Mouse (Mus musculus): Measurements from ENCODE around the gene Nostrin. TPM values are rescaled to one million over a fixed set of nuclear protein-coding genes. Genes with fewer than 3 reads are reported as not detected.

The Nostrin gene
- polyA plus RNA-seq, 1 experiment from 2014 or later, result 2.8 TPM

DNA sequence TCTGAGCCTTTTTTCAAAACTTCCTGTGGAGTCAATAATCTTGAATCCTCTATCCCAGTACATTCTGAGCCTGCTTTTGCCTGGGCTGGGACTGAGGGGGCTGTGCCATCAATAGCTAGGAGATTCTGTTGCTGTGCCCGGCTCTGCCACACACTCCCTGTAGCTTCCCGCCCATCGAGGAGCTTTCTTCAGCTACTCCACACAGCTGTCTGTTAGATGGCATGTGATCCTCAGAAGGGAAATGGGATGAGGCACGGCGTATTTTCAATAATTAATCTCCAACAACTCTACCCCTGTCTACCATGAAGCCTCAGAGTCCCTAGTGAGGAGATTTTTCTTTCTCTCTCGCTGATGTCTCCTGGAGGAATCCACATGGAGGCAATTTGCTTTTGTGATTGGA is 93.0 kb downstream of the Nostrin start:
- no peak overlapping the region for H3K4me2 ChIP-seq
- no peaks in the 10 kb centered on the region for H3K9me3 ChIP-seq (replicated peaks)
- no peaks in the 10 kb centered on the region for H3K36me3 ChIP-seq
- no peak overlapping the region for H3K9ac ChIP-seq
- WGBS, result 83% methylated on average over 6 of the region's 6 CpGs
- H3K4me1 ChIP-seq (replicated peaks), result 0 out of 2 replicates have a peak, but pooled peaks cover 3% of the 10 kb centered on the region
- H3K4me3 ChIP-seq, result no peak overlapping the region
- no peak for ATAC-seq (ENCODE audit: insufficient number of reproducible peaks, low FRiP score)
- H3K27ac ChIP-seq (ENCODE audit: poor library complexity, severe bottlenecking), result no peak overlapping the region
- no peaks in the 10 kb centered on the region for H3K27me3 ChIP-seq (replicated peaks)

DNA sequence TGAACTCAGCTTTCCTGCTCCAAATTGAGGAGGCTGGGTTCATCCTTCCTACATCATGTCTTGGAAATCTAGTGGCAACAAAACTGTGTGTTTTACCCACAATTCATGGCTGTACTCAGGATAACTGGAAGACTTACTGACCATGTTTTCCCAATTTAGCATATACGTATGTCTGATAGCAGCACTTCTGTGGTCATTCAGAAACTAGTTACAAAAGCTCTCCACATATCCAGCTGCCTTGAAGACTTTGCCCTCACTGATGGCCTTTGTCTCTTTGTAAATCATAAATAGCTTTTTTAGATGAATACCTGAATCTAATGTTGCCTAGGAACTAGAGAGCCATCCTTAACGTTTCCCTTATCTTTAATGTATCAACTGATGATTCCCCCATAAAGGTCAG is 94.5 kb downstream of the Nostrin start:
- Histone ChIP-seq H3K9me3 (replicated peaks) (no peaks in the 10 kb centered on the region), H3K4me2 (no peak overlapping the region), H3K27ac (ENCODE audit: poor library complexity, severe bottlenecking) (no peak overlapping the region), H3K4me3 (no peak overlapping the region), H3K9ac (no peak overlapping the region), H3K4me1 (replicated peaks) (0 out of 2 replicates have a peak, but pooled peaks cover 3% of the 10 kb centered on the region), H3K27me3 (replicated peaks) (no peaks in the 10 kb centered on the region), H3K36me3 (no peaks in the 10 kb centered on the region)
- WGBS, result 76% methylated on average over 2 of the region's 2 CpGs
- ATAC-seq (ENCODE audit: insufficient number of reproducible peaks, low FRiP score), result no peak

DNA sequence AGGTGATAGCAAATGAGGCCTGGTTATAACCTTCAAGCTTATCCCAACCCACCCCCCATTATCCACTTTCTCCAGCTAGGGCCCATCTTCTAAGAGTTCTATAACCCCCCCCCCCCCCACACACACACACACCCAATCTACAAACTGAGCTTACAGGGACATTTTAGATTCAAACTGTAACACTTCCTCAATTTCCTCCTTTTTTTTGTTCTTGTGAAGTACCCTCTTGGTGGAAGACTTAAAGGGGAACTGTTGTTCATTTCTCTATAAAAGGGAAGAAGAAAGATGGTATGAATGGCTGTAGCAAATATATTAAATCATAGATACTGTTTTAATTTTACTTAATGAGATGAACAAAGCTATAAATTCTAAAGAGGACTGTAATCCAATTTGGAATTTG is 96.5 kb downstream of the Nostrin start:
- H3K9ac ChIP-seq, result no peak overlapping the region
- no peak overlapping the region for H3K4me2 ChIP-seq
- no peaks in the 10 kb centered on the region for H3K27me3 ChIP-seq (replicated peaks)
- H3K4me1 ChIP-seq (replicated peaks), result 0 out of 2 replicates have a peak, but pooled peaks cover 3% of the 10 kb centered on the region
- H3K9me3 ChIP-seq (replicated peaks), result no peaks in the 10 kb centered on the region
- ATAC-seq (ENCODE audit: insufficient number of reproducible peaks, low FRiP score), result no peak
- H3K27ac ChIP-seq (ENCODE audit: poor library complexity, severe bottlenecking), result no peak overlapping the region
- no peak overlapping the region for H3K4me3 ChIP-seq
- H3K36me3 ChIP-seq, result no peaks in the 10 kb centered on the region

DNA sequence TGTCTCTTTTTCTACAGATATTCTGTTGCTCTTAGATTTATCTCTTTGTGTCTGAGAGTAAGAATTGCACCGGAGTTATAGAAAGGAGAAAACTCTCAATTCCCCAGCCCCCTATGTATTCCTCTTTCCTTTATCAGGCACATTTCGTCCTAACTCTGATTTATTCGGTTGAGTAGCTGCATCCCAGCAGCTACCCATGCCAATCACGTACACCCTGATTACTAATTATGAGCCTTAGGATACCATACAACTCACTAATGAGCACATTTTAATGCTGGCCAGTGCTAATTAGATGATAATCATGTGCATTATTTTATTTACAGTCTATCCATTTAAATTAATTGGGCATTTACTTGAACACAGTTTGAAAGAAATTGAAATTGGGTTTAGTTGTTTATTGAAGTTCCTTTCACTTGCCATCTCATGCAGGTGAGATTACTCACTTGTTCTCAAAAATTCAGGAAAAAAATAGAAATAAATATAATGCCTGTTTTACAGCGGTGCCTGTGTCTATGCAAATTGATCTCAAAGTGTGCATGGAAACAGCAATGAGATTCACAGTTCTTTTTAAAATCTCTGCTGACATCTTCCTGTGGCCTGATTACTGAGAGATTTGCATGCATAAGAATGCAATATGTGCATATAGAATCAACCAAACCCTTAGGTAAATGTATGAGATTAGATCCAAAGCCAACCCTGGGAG is 99.5 kb downstream of the Nostrin start:
- Histone ChIP-seq H3K27me3 (replicated peaks) (no peaks in the 10 kb centered on the region), H3K27ac (ENCODE audit: poor library complexity, severe bottlenecking) (no peak overlapping the region), H3K9me3 (replicated peaks) (no peaks in the 10 kb centered on the region), H3K4me3 (no peak overlapping the region), H3K36me3 (no peaks in the 10 kb centered on the region), H3K4me1 (replicated peaks) (0 out of 2 replicates have a peak, but pooled peaks cover 3% of the 10 kb centered on the region), H3K4me2 (no peak overlapping the region), H3K9ac (no peak overlapping the region)
- no peak for ATAC-seq (ENCODE audit: insufficient number of reproducible peaks, low FRiP score)
- WGBS, result 81% methylated on average over 5 of the region's 5 CpGs

Other genes with a start within 250 kb of the Nostrin start
- gene Spc25, start 70.4 kb downstream of the Nostrin start, polyA plus RNA-seq (2016; fragmentation: Nextera tagmentation; extraction: Ambion mirVana), result 135 and 142 TPM in 2 replicates
- not detected in 2 replicates for gene G6pc2, start 75.3 kb downstream of the Nostrin start, polyA plus RNA-seq (2016; fragmentation: Nextera tagmentation; extraction: Ambion mirVana)
- gene Abcb11, start 206.8 kb downstream of the Nostrin start, polyA plus RNA-seq (2016; fragmentation: Nextera tagmentation; extraction: Ambion mirVana), result 0.14 TPM in 1 of 2 replicates, not detected in the other
- 0.05 TPM in 1 of 2 replicates, not detected in the other for gene Dhrs9, start 244.6 kb downstream of the Nostrin start, polyA plus RNA-seq (2016; fragmentation: Nextera tagmentation; extraction: Ambion mirVana)